Mouse (Mus musculus): ENCODE data around the gene Gfral. TPM values are rescaled to one million over a fixed set of nuclear protein-coding genes. Genes with fewer than 3 reads are reported as not detected.
"Not testable (repeated sequence)": the region's sequence is repeated elsewhere in the genome, so short reads cannot be mapped to it uniquely, and the experiment has no call there.

Gene Gfral
- polyA plus RNA-seq, 1 experiment from 2014 or later = not detected

DNA sequence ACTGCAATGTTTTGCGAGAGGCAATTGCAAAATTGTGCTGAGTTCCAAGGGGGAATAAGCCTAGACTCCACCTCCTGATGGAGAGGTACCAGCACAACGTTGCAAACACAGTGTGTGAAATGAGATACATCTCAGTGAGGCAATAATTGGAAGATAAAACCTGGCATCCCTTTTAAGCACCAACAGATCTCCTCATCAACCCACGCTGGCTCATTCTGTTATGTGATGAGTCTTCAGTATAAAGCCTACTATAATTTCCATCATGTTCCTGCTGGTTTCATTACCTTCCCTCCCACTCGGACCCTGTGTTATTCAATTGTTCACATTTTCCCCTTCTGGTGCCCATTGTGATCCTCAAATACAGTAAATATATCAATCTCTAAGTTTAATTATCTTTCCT is 1.2 kb upstream of the Gfral start:
- no peaks in the 10 kb centered on the region for H3K9me3 ChIP-seq
- H3K4me1 ChIP-seq (replicated peaks) = no peaks in the 10 kb centered on the region
- 75% methylated on average over 4 of the region's 4 CpGs for WGBS
- H3K4me3 ChIP-seq = no peak overlapping the region
- no peaks in the 10 kb centered on the region for H3K27me3 ChIP-seq
- ATAC-seq (ENCODE audit: low FRiP score, low read depth) = no peak
- no peak overlapping the region for H3K27ac ChIP-seq (replicated peaks)
- no peaks in the 10 kb centered on the region for H3K36me3 ChIP-seq
- no peak overlapping the region for H3K9ac ChIP-seq
- H3K4me2 ChIP-seq = no peak overlapping the region

DNA sequence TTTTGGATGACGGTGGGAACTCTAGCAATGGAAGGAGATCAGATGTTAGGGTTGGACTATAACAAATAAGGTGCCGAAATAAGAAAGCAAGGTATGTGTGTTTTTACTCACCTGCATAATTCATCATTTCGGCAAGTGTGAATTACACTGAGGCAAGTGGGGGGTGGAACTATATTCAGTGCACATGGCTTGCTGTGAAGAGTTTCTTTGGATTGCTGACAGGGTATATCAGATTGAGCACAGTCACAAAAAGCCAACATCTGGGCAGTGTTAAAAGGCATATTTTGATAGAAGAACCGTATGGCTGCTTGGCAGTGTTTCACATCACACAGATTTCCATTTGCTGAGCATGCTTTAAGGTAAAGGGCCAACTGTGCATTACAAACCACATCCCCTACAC is 16.5 kb downstream of the Gfral start:
- Histone ChIP-seq H3K9ac (no peak overlapping the region), H3K27me3 (no peaks in the 10 kb centered on the region), H3K4me2 (no peak overlapping the region), H3K27ac (replicated peaks) (no peak overlapping the region), H3K4me1 (replicated peaks) (no peaks in the 10 kb centered on the region), H3K4me3 (no peak overlapping the region), H3K9me3 (no peaks in the 10 kb centered on the region), H3K36me3 (no peaks in the 10 kb centered on the region)
- no peak for ATAC-seq (ENCODE audit: low FRiP score, low read depth)
- WGBS = 87% methylated on average over 4 of the region's 4 CpGs

- Histone ChIP-seq H3K27ac (replicated peaks) (no peak overlapping the region), H3K4me3 (no peak overlapping the region), H3K36me3 (no peaks in the 10 kb centered on the region), H3K9ac (no peak overlapping the region), H3K27me3 (no peaks in the 10 kb centered on the region), H3K4me2 (no peak overlapping the region), H3K9me3 (no peaks in the 10 kb centered on the region), H3K4me1 (replicated peaks) (no peaks in the 10 kb centered on the region)
- no peak for ATAC-seq (ENCODE audit: low FRiP score, low read depth)
Measured at GRCm38 (mm10) chr9:76179221-76179620, 34.2 kb downstream of the Gfral start.

DNA sequence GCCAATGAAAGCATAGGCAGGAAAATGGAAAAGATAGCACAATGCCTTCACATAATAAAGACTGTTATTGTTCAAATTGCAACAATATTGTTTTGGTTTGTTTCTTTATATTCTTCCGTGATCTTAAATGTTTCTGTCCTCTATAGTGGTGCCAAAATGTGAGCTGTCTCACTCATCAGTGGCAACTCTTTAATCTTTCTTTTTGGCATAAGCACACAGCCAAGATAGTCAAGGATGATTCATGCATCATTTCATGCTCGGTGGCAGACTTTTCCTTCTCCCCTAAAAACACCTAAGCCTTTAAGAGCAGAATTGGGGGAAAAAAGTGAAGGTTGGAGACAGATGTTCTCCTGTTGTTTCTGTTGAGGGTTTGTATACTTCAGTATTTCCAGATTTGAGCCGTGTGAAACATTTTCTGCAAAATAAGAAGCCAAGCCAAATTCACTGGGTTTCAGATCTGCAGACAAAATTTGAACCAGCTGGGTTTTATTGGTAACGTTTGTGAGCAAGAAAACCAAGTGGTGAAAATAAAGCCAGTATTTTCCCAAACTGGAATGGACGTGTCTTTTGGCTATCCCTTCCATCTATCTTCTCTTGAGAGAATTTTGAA is 40.7 kb downstream of the Gfral start:
- no peaks in the 10 kb centered on the region for H3K4me1 ChIP-seq (replicated peaks)
- 84% methylated on average over 5 of the region's 5 CpGs for WGBS
- no peaks in the 10 kb centered on the region for H3K36me3 ChIP-seq
- H3K9me3 ChIP-seq = no peaks in the 10 kb centered on the region
- H3K27ac ChIP-seq (replicated peaks) = no peak overlapping the region
- H3K9ac ChIP-seq = no peak overlapping the region
- H3K4me2 ChIP-seq = no peak overlapping the region
- no peak overlapping the region for H3K4me3 ChIP-seq
- H3K27me3 ChIP-seq = no peaks in the 10 kb centered on the region
- ATAC-seq (ENCODE audit: low FRiP score, low read depth) = no peak

GRCm38 (mm10) chr9:76168355-76168754 is 45.1 kb downstream of the Gfral start:
- Histone ChIP-seq H3K27me3 (no peaks in the 10 kb centered on the region), H3K27ac (replicated peaks) (no peak overlapping the region), H3K4me2 (no peak overlapping the region), H3K9me3 (no peaks in the 10 kb centered on the region), H3K9ac (no peak overlapping the region), H3K4me3 (no peak overlapping the region), H3K4me1 (replicated peaks) (no peaks in the 10 kb centered on the region), H3K36me3 (no peaks in the 10 kb centered on the region)
- ATAC-seq (ENCODE audit: low FRiP score, low read depth) = no peak
- 45% methylated on average over 3 of the region's 3 CpGs for WGBS

DNA sequence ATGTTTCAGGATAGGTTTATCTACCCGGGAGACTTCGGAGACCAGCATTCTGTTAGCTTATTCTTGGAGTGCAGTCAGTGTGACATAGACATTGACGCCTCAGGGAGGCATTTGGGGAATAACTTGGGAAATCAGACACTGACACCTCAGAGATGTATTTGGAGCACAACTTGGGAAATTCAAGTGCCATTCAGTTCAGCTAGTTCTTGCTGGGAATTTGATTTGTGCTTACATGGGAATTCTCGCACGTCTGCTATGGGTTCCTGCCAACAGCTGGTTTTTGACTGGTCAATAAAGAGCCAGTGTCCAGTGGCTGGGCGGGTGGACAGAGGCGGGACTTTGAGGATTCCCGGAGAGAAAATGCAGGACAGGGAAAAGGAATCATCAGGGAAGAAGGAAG is 51.0 kb downstream of the Gfral start:
- ATAC-seq (ENCODE audit: low FRiP score, low read depth) = no peak
- H3K9me3 ChIP-seq = no peaks in the 10 kb centered on the region
- no peak overlapping the region for H3K4me2 ChIP-seq
- H3K4me3 ChIP-seq = no peak overlapping the region
- WGBS = 66% methylated on average over 8 of the region's 8 CpGs
- no peaks in the 10 kb centered on the region for H3K36me3 ChIP-seq
- no peaks in the 10 kb centered on the region for H3K4me1 ChIP-seq (replicated peaks)
- H3K27me3 ChIP-seq = no peaks in the 10 kb centered on the region
- H3K9ac ChIP-seq = no peak overlapping the region
- no peak overlapping the region for H3K27ac ChIP-seq (replicated peaks)

DNA sequence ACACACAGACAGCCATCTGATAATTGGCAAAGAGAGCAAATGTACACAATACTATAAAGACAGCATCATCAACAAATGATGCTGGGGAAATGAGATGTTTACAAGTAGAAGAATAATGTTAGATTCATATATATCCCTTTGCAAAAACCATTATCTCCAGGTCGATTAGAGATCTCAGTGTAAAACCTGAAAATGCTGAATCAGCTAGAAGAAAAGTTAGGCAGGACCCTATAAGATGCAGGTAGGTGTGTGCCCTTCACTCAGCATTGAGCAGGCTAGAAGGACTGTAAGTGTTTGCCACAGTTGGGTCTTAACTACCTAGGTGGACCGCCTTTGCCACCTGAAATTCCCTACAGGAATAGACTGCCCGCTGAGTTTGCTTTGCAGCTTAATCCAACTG is 67.9 kb downstream of the Gfral start:
- Histone ChIP-seq H3K27ac (replicated peaks) (no peak overlapping the region), H3K27me3 (0 out of 2 replicates have a peak, but pooled peaks cover 3% of the 10 kb centered on the region), H3K9ac (no peak overlapping the region), H3K9me3 (no peaks in the 10 kb centered on the region), H3K4me2 (no peak overlapping the region), H3K4me1 (replicated peaks) (no peaks in the 10 kb centered on the region), H3K4me3 (no peak overlapping the region), H3K36me3 (no peaks in the 10 kb centered on the region)
- 59% methylated on average over 3 of the region's 3 CpGs for WGBS
- no peak for ATAC-seq (ENCODE audit: low FRiP score, low read depth)

DNA sequence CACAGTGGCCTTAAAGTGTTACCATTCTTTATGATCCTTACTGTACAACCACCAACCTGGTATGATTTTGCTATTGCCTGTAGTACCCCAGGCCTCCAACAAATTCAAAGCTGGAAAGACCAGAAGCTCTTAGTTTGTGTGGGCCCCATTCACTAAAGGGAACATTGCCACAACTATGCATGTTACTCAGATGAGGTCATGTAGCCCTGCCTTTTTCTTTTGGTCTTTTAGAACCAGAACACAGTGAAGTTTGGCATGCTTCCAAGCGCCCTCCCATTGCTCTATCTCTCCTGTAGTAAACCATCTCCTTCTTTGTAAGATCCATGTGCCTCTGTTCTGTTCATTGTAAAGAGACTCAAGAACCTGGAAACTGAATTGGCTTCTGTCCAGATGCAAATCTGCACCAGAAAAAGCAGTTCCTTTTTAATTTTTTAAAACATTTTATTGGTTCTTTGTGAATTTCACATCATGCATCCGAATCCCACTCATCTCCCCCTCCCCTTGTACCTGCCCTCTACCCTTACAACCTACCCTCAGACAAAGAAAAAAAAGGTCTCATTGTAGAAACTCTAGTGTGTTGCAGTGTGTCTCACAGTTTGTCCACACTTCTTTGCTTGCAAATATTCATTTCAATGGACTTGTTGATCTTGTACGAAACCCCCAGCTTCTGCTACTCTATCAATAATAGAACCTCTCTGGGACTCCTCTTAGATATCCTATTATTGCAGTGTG is 74.9 kb downstream of the Gfral start:
- Histone ChIP-seq H3K36me3 (no peaks in the 10 kb centered on the region), H3K27me3 (0 out of 2 replicates have a peak, but pooled peaks cover 3% of the 10 kb centered on the region), H3K4me1 (replicated peaks) (no peaks in the 10 kb centered on the region), H3K9me3 (no peaks in the 10 kb centered on the region), H3K9ac (no peak overlapping the region), H3K4me3 (no peak overlapping the region), H3K4me2 (no peak overlapping the region), H3K27ac (replicated peaks) (no peak overlapping the region)
- 76% methylated on average over 3 of the region's 3 CpGs for WGBS
- ATAC-seq (ENCODE audit: low FRiP score, low read depth) = no peak

GRCm38 (mm10) chr9:76134042-76134441 is 79.4 kb downstream of the Gfral start:
- Histone ChIP-seq H3K9me3 (no peaks in the 10 kb centered on the region), H3K9ac (no peak overlapping the region), H3K4me3 (no peak overlapping the region), H3K4me1 (replicated peaks) (no peaks in the 10 kb centered on the region), H3K27me3 (no peaks in the 10 kb centered on the region), H3K36me3 (no peaks in the 10 kb centered on the region), H3K4me2 (no peak overlapping the region), H3K27ac (replicated peaks) (no peak overlapping the region)
- 91% methylated on average over 6 of the region's 6 CpGs for WGBS
- no peak for ATAC-seq (ENCODE audit: low FRiP score, low read depth)

GRCm38 (mm10) chr9:76129353-76129752 is 84.1 kb downstream of the Gfral start:
- Histone ChIP-seq H3K4me3 (no peak overlapping the region), H3K27ac (replicated peaks) (no peak overlapping the region), H3K27me3 (no peaks in the 10 kb centered on the region), H3K9ac (no peak overlapping the region), H3K36me3 (no peaks in the 10 kb centered on the region), H3K9me3 (no peaks in the 10 kb centered on the region), H3K4me2 (no peak overlapping the region), H3K4me1 (replicated peaks) (no peaks in the 10 kb centered on the region)
- ATAC-seq (ENCODE audit: low FRiP score, low read depth) = no peak
- WGBS = 74% methylated on average over 1 of the region's 1 CpGs

DNA sequence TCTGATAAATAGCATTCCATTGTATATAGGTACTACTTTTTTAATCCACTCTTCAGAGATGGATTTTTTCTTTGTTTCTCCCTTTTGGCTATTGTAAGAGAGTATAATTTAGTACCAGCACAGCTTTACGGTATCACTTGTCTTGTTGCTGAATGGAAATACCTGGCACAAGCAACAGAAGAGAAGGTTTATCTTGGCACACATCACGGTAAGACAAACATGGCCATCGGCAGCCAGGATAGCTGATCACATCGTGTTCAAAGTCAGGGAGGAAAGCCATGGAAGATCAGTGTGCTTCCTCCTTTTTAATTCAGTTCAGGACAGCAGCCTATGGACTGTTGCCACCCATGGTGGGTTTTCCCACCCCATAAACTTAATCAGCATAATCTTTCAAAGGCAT is 89.2 kb downstream of the Gfral start:
- H3K27me3 ChIP-seq = no peaks in the 10 kb centered on the region
- WGBS = 75% methylated on average over 4 of the region's 4 CpGs
- ATAC-seq (ENCODE audit: low FRiP score, low read depth) = no peak
- no peak overlapping the region for H3K9ac ChIP-seq
- H3K27ac ChIP-seq (replicated peaks) = no peak overlapping the region
- no peaks in the 10 kb centered on the region for H3K4me1 ChIP-seq (replicated peaks)
- H3K36me3 ChIP-seq = no peaks in the 10 kb centered on the region
- H3K4me3 ChIP-seq = no peak overlapping the region
- H3K9me3 ChIP-seq = no peaks in the 10 kb centered on the region
- H3K4me2 ChIP-seq = no peak overlapping the region

DNA sequence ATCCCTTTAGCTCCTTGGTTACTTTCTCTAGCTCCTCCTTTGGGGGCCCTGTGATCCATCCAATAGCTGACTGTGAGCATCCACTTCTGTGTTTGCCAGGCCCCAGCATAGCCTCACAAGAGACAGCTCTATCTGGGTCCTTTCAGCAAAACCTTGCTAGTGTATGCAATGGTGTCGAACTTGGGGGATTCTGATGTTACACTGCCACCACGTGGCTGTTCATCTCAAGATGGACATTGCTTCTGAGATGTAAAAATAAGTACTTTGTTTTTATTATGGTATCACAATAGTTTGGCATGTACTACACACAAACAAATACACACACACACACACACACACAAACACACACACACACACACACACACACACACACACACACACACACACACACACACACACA is 90.6 kb downstream of the Gfral start:
- H3K4me2 ChIP-seq; H3K9me3 ChIP-seq; H3K27ac ChIP-seq (replicated peaks); H3K36me3 ChIP-seq; H3K9ac ChIP-seq; H3K27me3 ChIP-seq; H3K4me1 ChIP-seq (replicated peaks); H3K4me3 ChIP-seq: not testable (repeated sequence)
- ATAC-seq (ENCODE audit: low FRiP score, low read depth) = peak; percentile 69; the same call in 1 of the 2 replicates
- 2% methylated on average over 2 of the region's 2 CpGs for WGBS

Measured in hindbrain, embryonic 15.5 days (tissue).